In genomic region chr9:42005101-42005500, GRCm38 (mm10) we compare ENCODE assay signal across 19 mouse cellular contexts.
DNase-seq lines count a peak whose midpoint lies in the region; ATAC-seq and TF ChIP-seq lines count a peak whose summit lies in the region.
"Had no signal": no experiment of that assay in that cellular context is flagged by ENCODE, and none has a peak within 500 bp of the region (broad histone marks: within the 10 kb centered on the region; RNA-seq: fewer than 3 reads in every experiment).

No protein-coding gene starts in this region.

- no peak overlapping the region for H3K4me2 ChIP-seq in embryonic facial prominence, embryonic 15.5 days (replicated peaks)
- H3K4me2 ChIP-seq: heart, embryonic 11.5 days; liver, embryonic 13.5 days had no signal

- peak; percentile 29 for DNase-seq in adrenal gland, postnatal 25 days
- DNase-seq in adrenal gland, postnatal 4 days (ENCODE audit: low spot score in 2 of 2) = no peak
- peak; percentile 33 for DNase-seq in right cerebral cortex, postnatal 14 days
- DNase-seq in right cerebral cortex, postnatal 10 days (ENCODE audit: low spot score in 2 of 2) = no peak
- DNase-seq in ovary, postnatal 36 days (ENCODE audit: low spot score) = no peak
- no peak for DNase-seq in heart, adult 2 months
- no peak for DNase-seq in frontal cortex, postnatal 10 days (ENCODE audit: low spot score in 2 of 2)
- DNase-seq: B cell, adult 2 months; cerebellum, adult 9-10 months; forebrain, postnatal 0 days; gastrocnemius, postnatal 10 days; kidney, postnatal 14 days; layer of hippocampus, postnatal 36 days; liver, embryonic 13.5 days; lung, postnatal 10 days; thymus, postnatal 36 days had no signal

- H3K9me3 ChIP-seq in embryonic facial prominence, embryonic 15.5 days (replicated peaks) = no peaks in the 10 kb centered on the region
- H3K9me3 ChIP-seq: liver, embryonic 13.5 days had no signal

- intact Hi-C loops in heart, adult 2 months (cut with DNase I) = no loop called here

- no peaks in the 10 kb centered on the region for H3K79me2 ChIP-seq in heart, adult 2 months (replicated peaks; ENCODE audit: control insufficient read depth, insufficient read depth, low read length)

- 0 out of 2 replicates have a peak, but pooled peaks cover 8% of the 10 kb centered on the region for H3K4me1 ChIP-seq in embryonic facial prominence, embryonic 15.5 days
- no peaks in the 10 kb centered on the region for H3K4me1 ChIP-seq in heart, adult 2 months (ENCODE audit: control insufficient read depth, insufficient read depth, low read length)
- H3K4me1 ChIP-seq: liver, embryonic 13.5 days had no signal

- TF ChIP-seq POLR2A in heart, adult 2 months (IDR thresholded peaks at IDR 0.05; ENCODE audit: insufficient read depth, low read depth, low read length) = no peak

- H3K9ac ChIP-seq in embryonic facial prominence, embryonic 15.5 days = no peak overlapping the region
- no peak overlapping the region for H3K9ac ChIP-seq in heart, adult 2 months (ENCODE audit: low read depth, low read length)
- H3K9ac ChIP-seq: forebrain, postnatal 0 days; liver, embryonic 13.5 days had no signal

- 0 out of 2 replicates have a peak overlapping the region, but pooled peaks have one; percentile 11 for H3K27ac ChIP-seq in embryonic facial prominence, embryonic 15.5 days (replicated peaks)
- H3K27ac ChIP-seq in heart, adult 2 months = no peak overlapping the region
- H3K27ac ChIP-seq: liver, embryonic 13.5 days had no signal

- no peak for TF ChIP-seq CTCF in heart, adult 2 months (IDR thresholded peaks at IDR 0.05)

- no peak overlapping the region for H3K4me3 ChIP-seq in embryonic facial prominence, embryonic 15.5 days (replicated peaks)
- no peak overlapping the region for H3K4me3 ChIP-seq in heart, adult 2 months
- H3K4me3 ChIP-seq: liver, embryonic 13.5 days; myocyte had no signal

- H3K36me3 ChIP-seq in embryonic facial prominence, embryonic 15.5 days = no peaks in the 10 kb centered on the region
- H3K36me3 ChIP-seq in heart, adult 2 months (ENCODE audit: control insufficient read depth, insufficient read depth, low read length) = no peaks in the 10 kb centered on the region
- H3K36me3 ChIP-seq: liver, embryonic 13.5 days had no signal

- H3K27me3 ChIP-seq in embryonic facial prominence, embryonic 15.5 days = no peaks in the 10 kb centered on the region
- no peaks in the 10 kb centered on the region for H3K27me3 ChIP-seq in heart, adult 2 months (ENCODE audit: control insufficient read depth, insufficient read depth, low read length)
- H3K27me3 ChIP-seq: liver, embryonic 13.5 days had no signal

- no peak for TF ChIP-seq EP300 in heart, adult 2 months (IDR thresholded peaks at IDR 0.05; ENCODE audit: insufficient read depth, low read depth, low read length)

- ATAC-seq in embryonic facial prominence, embryonic 15.5 days (ENCODE audit: insufficient number of reproducible peaks, low FRiP score, low TSS enrichment, low read depth) = no peak
- ATAC-seq: forebrain, postnatal 0 days had no signal

- WGBS in embryonic facial prominence, embryonic 15.5 days = 21% methylated on average over 8 of the region's 8 CpGs
- 67% methylated on average over 8 of the region's 8 CpGs for WGBS in heart, adult 2 months

Comparison
In these comparisons a context has a peak if more than half of its experiments do, and no peak if none do; other contexts are left out.
1. DNase-seq: peak in adrenal gland, postnatal 25 days (single experiment) and right cerebral cortex, postnatal 14 days (single experiment); none in adrenal gland, postnatal 4 days (0 of 2), right cerebral cortex, postnatal 10 days (0 of 2), ovary, postnatal 36 days (single experiment), heart, adult 2 months (0 of 2) and frontal cortex, postnatal 10 days (0 of 2).